Mouse (Mus musculus) midbrain, embryonic 11.5 days (tissue): Measurements from ENCODE around the gene Hist1h2bj. TPM values are rescaled to one million over a fixed set of nuclear protein-coding genes. Genes with fewer than 3 reads are reported as not detected.
A peak's percentile ranks its signal among the peaks of the same experiment; 100 is the strongest.

ENCODE experiments used
- ATAC-seq: fragments of 200-750 bp; cut with Nextera tagmentation; 2 replicates; pipeline ENCODE4 v1.8.0; 2017; ENCODE audit warnings: moderate TSS enrichment, moderate library complexity; ENCODE audit not compliant: low FRiP score
- DNase-seq: peaks from one replicate; pipeline ENCODE4 v3.0.0; 2015; ENCODE audit warnings: low spot score; ENCODE audit errors: missing footprints
- H3K27ac ChIP-seq: fragments of 300-500 bp; sonication (generic); 2 replicates; pipeline ENCODE4 v1.5.1; 2014; ENCODE audit warnings: low read depth, low read length
- H3K27me3 ChIP-seq: fragments of 300-500 bp; sonication (generic); 2 replicates; pipeline ENCODE4 v1.6.1; 2014; ENCODE audit warnings: mild to moderate bottlenecking, low read length, moderate library complexity, mixed read lengths; ENCODE audit not compliant: control insufficient read depth, insufficient read depth
- H3K36me3 ChIP-seq: fragments of 300-500 bp; sonication (generic); 2 replicates; pipeline ENCODE4 v1.6.1; 2014; ENCODE audit warnings: mild to moderate bottlenecking, low read length, moderate library complexity, mixed read lengths; ENCODE audit not compliant: control insufficient read depth, insufficient read depth
- H3K4me1 ChIP-seq: fragments of 300-500 bp; sonication (generic); 2 replicates; pipeline ENCODE4 v1.6.1; 2014; ENCODE audit warnings: low read length; ENCODE audit not compliant: control insufficient read depth, insufficient read depth
- H3K4me2 ChIP-seq: fragments of 300-500 bp; sonication (generic); 2 replicates; pipeline ENCODE4 v1.6.1; 2014; ENCODE audit warnings: mild to moderate bottlenecking, moderate library complexity
- H3K4me3 ChIP-seq: fragments of 300-500 bp; sonication (generic); 2 replicates; pipeline ENCODE4 v1.5.1; 2014; ENCODE audit warnings: low read depth, low read length
- H3K9ac ChIP-seq: fragments of 300-500 bp; sonication (generic); 2 replicates; pipeline ENCODE4 v1.6.1; 2014; ENCODE audit warnings: low read length
- H3K9me3 ChIP-seq: fragments of 300-500 bp; sonication (generic); 2 replicates; pipeline ENCODE4 v1.6.1; 2016; ENCODE audit warnings: low read length; ENCODE audit not compliant: control insufficient read depth
- WGBS: fragments of 180-500 bp; shearing (Covaris S2); extraction: QIAGEN DNeasy Blood & Tissue Kit; methylation state at CpG from one replicate; pipeline ENCODE4 v1.1.7; 2014; 5-methylcytosine and 5-hydroxymethylcytosine counted together
- polyA plus RNA-seq: library from polyadenylated mRNA; unstranded; fragments of >200 nt; fragmentation: Nextera tagmentation; extraction: Ambion mirVana; gene quantifications from 2 replicates; pipeline ENCODE4 v1.2.1, GENCODE M21; 2014

Gene Hist1h2bj
- polyA plus RNA-seq, 1 experiment from 2014 or later, result 9.9 TPM

GRCm38 (mm10) chr13:21998412-21998811 is 44.6 kb upstream of the Hist1h2bj start:
- 0 out of 2 replicates have a peak, but pooled peaks cover 3% of the 10 kb centered on the region for H3K4me1 ChIP-seq
- peaks cover 85% of the 10 kb centered on the region for H3K27me3 ChIP-seq
- H3K4me3 ChIP-seq, result no peak overlapping the region
- no peak overlapping the region for H3K9ac ChIP-seq
- H3K36me3 ChIP-seq, result no peaks in the 10 kb centered on the region
- no peak for DNase-seq
- H3K27ac ChIP-seq, result no peak overlapping the region
- H3K9me3 ChIP-seq, result no peaks in the 10 kb centered on the region
- no peak for ATAC-seq
- no peak overlapping the region for H3K4me2 ChIP-seq
- 19% methylated on average over 3 of the region's 3 CpGs for WGBS

- no peaks in the 10 kb centered on the region for H3K36me3 ChIP-seq
- no peak overlapping the region for H3K4me2 ChIP-seq
- 0 out of 2 replicates have a peak, but pooled peaks cover 3% of the 10 kb centered on the region for H3K4me1 ChIP-seq
- peaks cover 89% of the 10 kb centered on the region for H3K27me3 ChIP-seq
- H3K9ac ChIP-seq, result no peak overlapping the region
- no peak overlapping the region for H3K4me3 ChIP-seq
- no peaks in the 10 kb centered on the region for H3K9me3 ChIP-seq
- ATAC-seq (no peak), DNase-seq (peak; percentile 85)
- WGBS, result 35% methylated on average over 4 of the region's 4 CpGs
- H3K27ac ChIP-seq, result no peak overlapping the region
Observed at GRCm38 (mm10) chr13:21999147-21999546, 43.9 kb upstream of the Hist1h2bj start.

- no peak overlapping the region for H3K27ac ChIP-seq
- peaks cover 99% of the 10 kb centered on the region for H3K27me3 ChIP-seq
- peaks cover 10% of the 10 kb centered on the region for H3K4me1 ChIP-seq
- H3K4me3 ChIP-seq, result no peak overlapping the region
- H3K9me3 ChIP-seq, result no peaks in the 10 kb centered on the region
- ATAC-seq (no peak), DNase-seq (no peak)
- no peaks in the 10 kb centered on the region for H3K36me3 ChIP-seq
- WGBS, result 52% methylated on average over 2 of the region's 2 CpGs
- no peak overlapping the region for H3K9ac ChIP-seq
- H3K4me2 ChIP-seq, result no peak overlapping the region
Observed at GRCm38 (mm10) chr13:22001346-22001745, 41.7 kb upstream of the Hist1h2bj start.

GRCm38 (mm10) chr13:22001823-22002222 is 41.2 kb upstream of the Hist1h2bj start:
- peaks cover 99% of the 10 kb centered on the region for H3K27me3 ChIP-seq
- H3K4me2 ChIP-seq, result no peak overlapping the region
- H3K27ac ChIP-seq, result no peak overlapping the region
- H3K9me3 ChIP-seq, result no peaks in the 10 kb centered on the region
- no peaks in the 10 kb centered on the region for H3K36me3 ChIP-seq
- no peak overlapping the region for H3K9ac ChIP-seq
- H3K4me1 ChIP-seq, result peaks cover 14% of the 10 kb centered on the region
- WGBS, result 28% methylated on average over 5 of the region's 5 CpGs
- ATAC-seq (no peak), DNase-seq (no peak)
- H3K4me3 ChIP-seq, result no peak overlapping the region

GRCm38 (mm10) chr13:22005605-22006333 is 37.2 kb upstream of the Hist1h2bj start:
- no peak overlapping the region for H3K27ac ChIP-seq
- peaks cover 12% of the 10 kb centered on the region for H3K4me1 ChIP-seq
- H3K27me3 ChIP-seq, result peaks cover 99% of the 10 kb centered on the region
- H3K36me3 ChIP-seq, result no peaks in the 10 kb centered on the region
- under 1% methylated on average over 45 of the region's 45 CpGs for WGBS
- H3K4me2 ChIP-seq, result peak overlapping the region; percentile 85
- no peaks in the 10 kb centered on the region for H3K9me3 ChIP-seq
- ATAC-seq (peak; percentile 76), DNase-seq (peak; percentile 94)
- H3K4me3 ChIP-seq, result peak overlapping the region; percentile 45
- peak overlapping the region; percentile 46 for H3K9ac ChIP-seq

GRCm38 (mm10) chr13:22006334-22007120 is 36.5 kb upstream of the Hist1h2bj start:
- H3K9ac ChIP-seq, result no peak overlapping the region; the same call in 1 of the 2 replicates
- ATAC-seq (peak; percentile 82), DNase-seq (peak; percentile 96)
- no peaks in the 10 kb centered on the region for H3K36me3 ChIP-seq
- under 1% methylated on average over 38 of the region's 38 CpGs for WGBS
- peak overlapping the region; percentile 85 for H3K4me2 ChIP-seq
- H3K27ac ChIP-seq, result no peak overlapping the region
- H3K4me3 ChIP-seq, result peak overlapping the region; percentile 45
- peaks cover 97% of the 10 kb centered on the region for H3K27me3 ChIP-seq
- H3K9me3 ChIP-seq, result no peaks in the 10 kb centered on the region
- H3K4me1 ChIP-seq, result peaks cover 12% of the 10 kb centered on the region

GRCm38 (mm10) chr13:22007121-22007510 is 35.9 kb upstream of the Hist1h2bj start:
- peak overlapping the region; percentile 45 for H3K4me3 ChIP-seq
- 3% methylated on average over 18 of the region's 18 CpGs for WGBS
- ATAC-seq (no peak), DNase-seq (peak; percentile 86)
- H3K27me3 ChIP-seq, result peaks cover 95% of the 10 kb centered on the region
- H3K36me3 ChIP-seq, result no peaks in the 10 kb centered on the region
- H3K4me2 ChIP-seq, result peak overlapping the region; percentile 85
- H3K9ac ChIP-seq, result no peak overlapping the region
- H3K4me1 ChIP-seq, result peaks cover 12% of the 10 kb centered on the region
- H3K9me3 ChIP-seq, result no peaks in the 10 kb centered on the region
- H3K27ac ChIP-seq, result no peak overlapping the region

GRCm38 (mm10) chr13:22007872-22008271 is 35.1 kb upstream of the Hist1h2bj start:
- Histone ChIP-seq H3K4me2 (no peak overlapping the region), H3K4me1 (peaks cover 12% of the 10 kb centered on the region), H3K4me3 (no peak overlapping the region), H3K9ac (no peak overlapping the region), H3K9me3 (no peaks in the 10 kb centered on the region), H3K36me3 (no peaks in the 10 kb centered on the region), H3K27me3 (peaks cover 95% of the 10 kb centered on the region), H3K27ac (no peak overlapping the region)
- peak; percentile 84 for DNase-seq
- 47% methylated on average over 7 of the region's 7 CpGs for WGBS
- no peak for ATAC-seq

- peak; percentile 81 for DNase-seq
- no peak overlapping the region for H3K27ac ChIP-seq
- no peaks in the 10 kb centered on the region for H3K9me3 ChIP-seq
- H3K36me3 ChIP-seq, result no peaks in the 10 kb centered on the region
- H3K9ac ChIP-seq, result no peak overlapping the region
- no peak overlapping the region for H3K4me2 ChIP-seq
- 79% methylated on average over 3 of the region's 3 CpGs for WGBS
- H3K4me1 ChIP-seq, result peaks cover 12% of the 10 kb centered on the region
- H3K27me3 ChIP-seq, result peaks cover 92% of the 10 kb centered on the region
- no peak overlapping the region for H3K4me3 ChIP-seq
- ATAC-seq, result no peak
Observed at GRCm38 (mm10) chr13:22008707-22009106, 34.3 kb upstream of the Hist1h2bj start.
